Mouse (Mus musculus) cerebellum, adult 8-10 months (tissue): Measurements from ENCODE around the gene Sept1.
"Not testable (repeated sequence)": the region's sequence is repeated elsewhere in the genome, so short reads cannot be mapped to it uniquely, and the experiment has no call there.

Experiments used
- DNase-seq: peaks from one replicate; pipeline ENCODE4 v3.0.0; 2022

Sept1 gene

GRCm38 (mm10) chr7:127253821-127254769, 21.2 kb upstream of the Sept1 start:
- DNase-seq = peak; percentile 94

- no peak for DNase-seq
Observed at GRCm38 (mm10) chr7:127253341-127253740, 20.4 kb upstream of the Sept1 start.

- DNase-seq = no peak
Observed at GRCm38 (mm10) chr7:127252414-127252813, 19.5 kb upstream of the Sept1 start.

- DNase-seq = not testable (repeated sequence)
Observed at GRCm38 (mm10) chr7:127250511-127250910, 17.6 kb upstream of the Sept1 start.

- DNase-seq = no peak
Observed at GRCm38 (mm10) chr7:127244658-127245510, 12.0 kb upstream of the Sept1 start.

GRCm38 (mm10) chr7:127243870-127244657, 11.1 kb upstream of the Sept1 start, which contains the start of gene Zfp771:
TSS of gene Zfp771 (plus strand) at chr7:127244274.
- peak; percentile 93 for DNase-seq

- no peak for DNase-seq
Observed at GRCm38 (mm10) chr7:127243361-127243867, 10.5 kb upstream of the Sept1 start.

GRCm38 (mm10) chr7:127234777-127235176, 1.8 kb upstream of the Sept1 start:
- peak; percentile 8 for DNase-seq

- no peak for DNase-seq
Observed at GRCm38 (mm10) chr7:127233765-127234164, 835 bp upstream of the Sept1 start.

- DNase-seq = no peak
Observed at GRCm38 (mm10) chr7:127233368-127233749, 429 bp upstream of the Sept1 start.

- DNase-seq = peak; percentile 16
Observed at GRCm38 (mm10) chr7:127231826-127232621, 906 bp downstream of the Sept1 start.

- DNase-seq = no peak
Observed at GRCm38 (mm10) chr7:127231376-127231775, 1.6 kb downstream of the Sept1 start.

GRCm38 (mm10) chr7:127228615-127229303, 4.2 kb downstream of the Sept1 start:
- DNase-seq = peak; percentile 80

GRCm38 (mm10) chr7:127225147-127225995, 7.6 kb downstream of the Sept1 start:
- DNase-seq = no peak

- no peak for DNase-seq
Observed at GRCm38 (mm10) chr7:127224616-127225015, 8.3 kb downstream of the Sept1 start.

- DNase-seq = no peak
Observed at GRCm38 (mm10) chr7:127223515-127224478, 9.1 kb downstream of the Sept1 start.

GRCm38 (mm10) chr7:127223106-127223505, 9.8 kb downstream of the Sept1 start:
- no peak for DNase-seq

- DNase-seq = no peak
Observed at GRCm38 (mm10) chr7:127220440-127220839, 12.5 kb downstream of the Sept1 start.

- no peak for DNase-seq
Observed at GRCm38 (mm10) chr7:127218670-127219069, 14.3 kb downstream of the Sept1 start.
